Mouse (Mus musculus) intestine, postnatal 0 days (tissue): ENCODE measurements around the gene Numbl. TPM values are rescaled to one million over a fixed set of nuclear protein-coding genes. Genes with fewer than 3 reads are reported as not detected.

Experiments used
- ATAC-seq: fragments of 200-750 bp; cut with Nextera tagmentation; 2 replicates; pipeline ENCODE4 v1.8.0; 2017; ENCODE audit warnings: mild to moderate bottlenecking, moderate TSS enrichment, moderate library complexity
- H3K27ac ChIP-seq: fragments of 300-500 bp; sonication (generic); 2 replicates; pipeline ENCODE4 v1.5.1; 2014; ENCODE audit warnings: mild to moderate bottlenecking, low read depth, low read length, moderate library complexity
- H3K27me3 ChIP-seq: fragments of 300-500 bp; sonication (generic); replicated peaks from 2 replicates; pipeline ENCODE4 v1.6.1; 2014; ENCODE audit warnings: low read length, mixed read lengths; ENCODE audit not compliant: control insufficient read depth, insufficient read depth
- H3K36me3 ChIP-seq: fragments of 300-500 bp; sonication (generic); 2 replicates; pipeline ENCODE4 v1.6.1; 2014; ENCODE audit warnings: mild to moderate bottlenecking, moderate library complexity; ENCODE audit not compliant: control insufficient read depth, insufficient read depth
- H3K4me1 ChIP-seq: fragments of 300-500 bp; sonication (generic); replicated peaks from 2 replicates; pipeline ENCODE4 v1.6.1; 2014; ENCODE audit warnings: antibody characterized with exemption, low read length, mixed read lengths; ENCODE audit not compliant: control insufficient read depth, insufficient read depth
- H3K4me2 ChIP-seq: fragments of 300-500 bp; sonication (generic); replicated peaks from 2 replicates; pipeline ENCODE4 v1.6.1; 2014; ENCODE audit warnings: low read depth, mild to moderate bottlenecking, moderate library complexity
- H3K4me3 ChIP-seq: fragments of 300-500 bp; sonication (generic); 2 replicates; pipeline ENCODE4 v1.5.1; 2014; ENCODE audit warnings: low read depth, low read length
- H3K9ac ChIP-seq: fragments of 300-500 bp; sonication (generic); 2 replicates; pipeline ENCODE4 v1.6.1; 2014; ENCODE audit warnings: mild to moderate bottlenecking, low read depth, low read length
- H3K9me3 ChIP-seq: fragments of 300-500 bp; sonication (generic); 2 replicates; pipeline ENCODE4 v1.6.1; 2016; ENCODE audit warnings: mixed run types; ENCODE audit not compliant: control insufficient read depth
- CTCF ChIP-seq: sonication (generic); IDR thresholded peaks from 2 replicates; pipeline ENCODE4 v1.5.1; 2016; ENCODE audit warnings: low read depth, mild to moderate bottlenecking, control low read depth, antibody characterized with exemption, moderate library complexity
- WGBS: fragments of 180-500 bp; shearing (Covaris S2); extraction: QIAGEN DNeasy Blood & Tissue Kit; methylation state at CpG from one replicate; pipeline ENCODE4 v1.1.7; 2014; 5-methylcytosine and 5-hydroxymethylcytosine counted together
- polyA plus RNA-seq: library from polyadenylated mRNA; unstranded; fragments of >200 nt; fragmentation: Nextera tagmentation; extraction: Ambion mirVana; gene quantifications from 2 replicates; pipeline ENCODE4 v1.2.1, GENCODE M21; 2015

Numbl gene
- polyA plus RNA-seq, 1 experiment from 2014 or later, result 7.5 TPM

DNA sequence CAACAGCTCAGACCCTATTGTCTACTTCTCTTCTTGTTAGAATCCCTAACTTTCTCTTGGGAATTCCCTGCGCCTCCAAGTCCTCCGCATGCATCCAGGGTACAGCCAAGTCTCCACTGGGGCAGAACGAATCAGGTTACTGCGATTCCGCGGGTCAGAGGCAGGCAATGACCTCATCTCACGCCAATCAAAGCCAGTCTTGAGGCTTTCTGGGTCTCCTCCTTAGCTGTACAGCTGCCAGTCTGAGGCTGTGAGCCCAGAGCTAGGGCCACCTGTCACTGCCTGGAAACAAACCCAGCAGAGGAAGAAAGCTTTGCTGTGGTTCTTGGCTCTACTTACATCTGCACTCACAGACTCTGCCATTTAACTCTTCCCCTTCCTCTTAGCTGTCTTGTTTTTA, 57.7 kb downstream of the Numbl start:
- Histone ChIP-seq H3K4me2 (no peak overlapping the region), H3K36me3 (peaks cover 16% of the 10 kb centered on the region; the same call in 1 of the 2 replicates), H3K9ac (no peak overlapping the region), H3K4me3 (no peak overlapping the region), H3K4me1 (no peaks in the 10 kb centered on the region), H3K9me3 (0 out of 2 replicates have a peak, but pooled peaks cover 7% of the 10 kb centered on the region), H3K27ac (no peak overlapping the region), H3K27me3 (no peaks in the 10 kb centered on the region)
- no peak for TF ChIP-seq CTCF
- no peak for ATAC-seq
- 53% methylated on average over 7 of the region's 7 CpGs for WGBS

DNA sequence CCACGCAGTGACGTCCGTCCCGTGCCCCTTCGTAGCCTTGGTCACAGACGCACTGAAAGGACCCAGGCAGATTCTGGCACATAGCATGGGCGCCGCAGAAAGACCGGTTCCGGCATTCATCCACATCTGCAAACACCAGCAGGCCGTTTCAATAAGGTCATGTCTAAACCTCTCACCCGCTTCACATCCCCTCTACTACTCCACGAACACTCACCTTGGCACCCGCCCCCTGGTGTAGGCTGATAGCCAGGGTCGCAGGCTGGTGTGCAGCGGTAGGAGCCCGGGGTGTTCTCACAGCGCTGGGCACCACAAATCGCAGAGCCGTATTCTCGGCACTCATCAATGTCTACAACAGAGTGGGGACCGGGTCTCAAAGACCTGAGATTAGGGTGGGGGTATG, 61.2 kb downstream of the Numbl start:
- Histone ChIP-seq H3K4me1 (no peaks in the 10 kb centered on the region), H3K27me3 (no peaks in the 10 kb centered on the region), H3K4me3 (no peak overlapping the region), H3K27ac (no peak overlapping the region), H3K4me2 (no peak overlapping the region), H3K9ac (no peak overlapping the region), H3K36me3 (peaks cover 12% of the 10 kb centered on the region; the same call in 1 of the 2 replicates), H3K9me3 (0 out of 2 replicates have a peak, but pooled peaks cover 1% of the 10 kb centered on the region)
- no peak for TF ChIP-seq CTCF
- WGBS, result 91% methylated on average over 22 of the region's 22 CpGs
- no peak for ATAC-seq

DNA sequence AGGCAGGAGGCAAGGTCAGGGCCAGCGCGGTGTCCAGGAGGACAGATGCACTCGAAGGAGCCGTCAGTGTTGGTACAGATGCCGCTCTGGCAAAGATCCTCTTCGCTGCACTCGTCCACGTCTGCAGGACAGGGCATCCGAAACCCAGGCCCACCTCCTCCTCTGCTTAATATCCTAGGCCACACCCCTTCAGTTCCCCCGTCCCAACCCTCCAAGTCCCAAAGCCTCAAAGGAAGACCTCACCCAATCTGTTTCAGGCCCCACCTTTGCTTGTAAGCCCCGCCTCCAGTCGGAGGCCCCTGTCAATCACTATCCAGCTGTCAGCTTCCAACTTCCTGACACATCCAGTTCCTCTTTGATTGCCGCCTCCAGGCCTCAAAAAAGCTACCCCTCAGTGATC, 64.1 kb downstream of the Numbl start:
- no peaks in the 10 kb centered on the region for H3K9me3 ChIP-seq
- peaks cover 12% of the 10 kb centered on the region; the same call in 1 of the 2 replicates for H3K36me3 ChIP-seq
- no peak overlapping the region for H3K4me3 ChIP-seq
- TF ChIP-seq CTCF, result no peak
- H3K27me3 ChIP-seq, result peaks cover 8% of the 10 kb centered on the region
- H3K27ac ChIP-seq, result no peak overlapping the region
- ATAC-seq, result no peak
- no peaks in the 10 kb centered on the region for H3K4me1 ChIP-seq
- no peak overlapping the region for H3K9ac ChIP-seq
- no peak overlapping the region for H3K4me2 ChIP-seq
- 38% methylated on average over 13 of the region's 13 CpGs for WGBS

- Histone ChIP-seq H3K36me3 (peaks cover 12% of the 10 kb centered on the region; the same call in 1 of the 2 replicates), H3K4me3 (no peak overlapping the region), H3K9me3 (no peaks in the 10 kb centered on the region), H3K4me1 (no peaks in the 10 kb centered on the region), H3K4me2 (no peak overlapping the region), H3K27ac (no peak overlapping the region), H3K27me3 (peaks cover 12% of the 10 kb centered on the region), H3K9ac (no peak overlapping the region)
- no peak for ATAC-seq
- WGBS, result 92% methylated on average over 5 of the region's 5 CpGs
- no peak for TF ChIP-seq CTCF
These were observed 64.8 kb downstream of the Numbl start for GRCm38 (mm10) chr7:27323001-27323400.

- H3K9ac ChIP-seq, result no peak overlapping the region
- 0 out of 2 replicates have a peak, but pooled peaks cover under 1% of the 10 kb centered on the region for H3K4me1 ChIP-seq
- no peaks in the 10 kb centered on the region for H3K9me3 ChIP-seq
- no peak overlapping the region for H3K4me2 ChIP-seq
- no peak overlapping the region for H3K27ac ChIP-seq
- peaks cover 11% of the 10 kb centered on the region; the same call in 1 of the 2 replicates for H3K36me3 ChIP-seq
- TF ChIP-seq CTCF, result no peak
- 98% methylated on average over 11 of the region's 11 CpGs for WGBS
- peaks cover 17% of the 10 kb centered on the region for H3K27me3 ChIP-seq
- ATAC-seq, result no peak
- H3K4me3 ChIP-seq, result no peak overlapping the region
These were observed 65.9 kb downstream of the Numbl start for GRCm38 (mm10) chr7:27324161-27324560.

DNA sequence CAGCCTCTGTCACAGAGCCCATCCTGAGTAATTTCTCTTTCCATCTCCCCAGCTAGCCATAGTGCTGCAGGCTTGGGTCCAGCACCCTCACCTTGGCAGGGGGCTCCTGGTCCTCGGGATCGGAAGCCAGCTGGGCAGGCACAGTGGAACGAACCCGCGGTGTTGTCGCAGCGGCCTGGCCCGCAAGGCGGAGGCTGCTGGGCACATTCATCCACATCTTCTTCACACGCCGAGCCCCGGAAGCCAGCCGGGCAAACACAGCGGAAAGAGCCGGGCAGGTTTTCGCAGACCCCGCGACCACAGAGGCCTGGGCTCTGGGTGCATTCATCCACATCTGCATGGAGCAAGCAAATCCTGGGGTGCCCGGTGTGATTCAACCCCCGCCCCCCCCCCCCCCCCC, 66.7 kb downstream of the Numbl start:
- Histone ChIP-seq H3K4me1 (0 out of 2 replicates have a peak, but pooled peaks cover 4% of the 10 kb centered on the region), H3K9me3 (no peaks in the 10 kb centered on the region), H3K27me3 (peaks cover 19% of the 10 kb centered on the region), H3K9ac (no peak overlapping the region), H3K4me3 (no peak overlapping the region), H3K27ac (no peak overlapping the region), H3K36me3 (peaks cover 5% of the 10 kb centered on the region; the same call in 1 of the 2 replicates), H3K4me2 (no peak overlapping the region)
- WGBS, result 57% methylated on average over 19 of the region's 20 CpGs
- ATAC-seq, result no peak
- TF ChIP-seq CTCF, result no peak
